Mouse (Mus musculus): ENCODE results near the gene Cntnap1. TPM values are rescaled to one million over a fixed set of nuclear protein-coding genes. Genes with fewer than 3 reads are reported as not detected.
A peak's percentile ranks its signal among the peaks of the same experiment; 100 is the strongest.

Cntnap1 gene
- polyA plus RNA-seq, 1 experiment, result 0.15 TPM

DNA sequence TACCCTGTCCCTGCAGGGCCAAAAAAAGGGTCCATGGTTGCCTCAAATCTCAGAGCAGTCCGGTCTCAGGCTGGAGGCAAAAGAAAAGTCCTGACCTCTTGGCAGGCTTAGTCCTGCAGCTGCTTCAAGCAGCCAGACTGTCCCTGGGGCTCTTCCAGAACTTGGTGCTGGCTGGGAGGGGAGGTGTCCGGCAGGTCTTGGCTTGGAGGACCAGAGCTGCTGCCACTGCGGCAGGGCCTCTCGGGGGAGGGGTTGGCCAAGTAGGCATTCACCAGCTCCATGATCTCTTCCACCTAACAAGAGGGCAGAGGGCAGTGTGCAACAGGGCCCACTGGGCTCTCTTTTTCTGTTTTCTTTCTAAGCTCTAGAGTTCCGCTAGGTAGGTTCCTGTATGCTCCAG is 7.6 kb upstream of the Cntnap1 start:
- no peak for TF ChIP-seq POLR2A (IDR thresholded peaks at IDR 0.05; ENCODE audit: insufficient read depth, low read length)
- TF ChIP-seq EP300 (IDR thresholded peaks at IDR 0.05; ENCODE audit: insufficient read depth, low read depth, low read length), result no peak
- TF ChIP-seq CTCF (IDR thresholded peaks at IDR 0.05; ENCODE audit: low read depth, low read length), result no peak
- H3K27ac ChIP-seq (ENCODE audit: insufficient read depth, low read length), result no peak overlapping the region
- H3K9ac ChIP-seq (ENCODE audit: low read depth, poor library complexity, severe bottlenecking), result no peak overlapping the region
- no peaks in the 10 kb centered on the region for H3K36me3 ChIP-seq (ENCODE audit: control insufficient read depth, insufficient read depth, low read length, poor library complexity, severe bottlenecking)
- H3K27me3 ChIP-seq (ENCODE audit: control insufficient read depth, insufficient read depth, low read length, poor library complexity, severe bottlenecking), result peaks cover 13% of the 10 kb centered on the region
- H3K9me3 ChIP-seq (replicated peaks; ENCODE audit: control insufficient read depth, insufficient read depth, low read length, poor library complexity, severe bottlenecking), result no peaks in the 10 kb centered on the region
- H3K4me3 ChIP-seq (ENCODE audit: low read depth, low read length), result no peak overlapping the region
- no peaks in the 10 kb centered on the region for H3K4me1 ChIP-seq (ENCODE audit: control insufficient read depth, insufficient read depth, low read length)

DNA sequence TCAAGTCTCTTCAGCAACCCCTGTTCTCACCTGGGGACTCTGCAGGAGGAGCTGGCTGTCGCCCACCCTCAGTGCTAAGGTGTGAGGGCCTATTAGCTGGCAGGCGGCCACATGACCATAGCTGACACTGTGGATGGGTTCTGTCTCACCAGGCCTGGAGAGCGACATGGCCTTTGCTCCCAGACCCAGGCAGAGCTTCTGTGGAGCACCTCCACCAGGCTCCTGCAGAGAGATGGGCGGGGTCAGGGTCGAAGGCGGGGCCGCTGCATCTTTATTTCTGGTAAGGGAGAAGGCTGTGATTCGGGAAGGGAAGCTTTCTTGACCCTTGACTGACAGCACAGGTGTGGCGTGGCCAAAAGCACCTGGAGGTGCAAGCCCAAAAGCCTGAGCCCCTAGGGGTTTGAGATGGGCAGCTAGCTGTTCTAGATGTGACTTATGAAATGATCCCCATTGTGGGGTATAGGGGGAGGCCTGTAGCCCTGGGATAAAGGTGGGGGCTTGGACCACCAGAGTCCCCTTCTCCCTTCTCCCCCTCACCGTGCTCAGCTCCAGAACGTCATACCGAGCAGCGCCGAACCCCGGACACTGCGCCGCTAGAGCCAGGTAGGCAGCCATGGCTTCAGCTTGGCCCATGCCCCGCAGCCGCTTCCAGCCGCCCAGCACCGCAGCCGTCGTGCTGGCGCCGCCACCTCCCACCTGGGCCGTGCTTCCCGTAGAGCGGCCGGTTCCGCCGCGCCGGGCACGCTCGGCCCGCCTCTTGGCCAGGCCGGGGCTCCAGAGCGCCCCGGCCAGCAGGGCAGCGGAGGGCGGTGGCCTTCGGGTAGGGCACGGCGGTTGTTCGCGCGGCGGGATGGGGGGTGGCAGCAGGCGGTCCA is 6.6 kb upstream of the Cntnap1 start:
- H3K4me3 ChIP-seq (ENCODE audit: low read depth, low read length), result peak overlapping the region; percentile 45
- TF ChIP-seq EP300 (IDR thresholded peaks at IDR 0.05; ENCODE audit: insufficient read depth, low read depth, low read length) (no peak), POLR2A (IDR thresholded peaks at IDR 0.05; ENCODE audit: insufficient read depth, low read length) (no peak), CTCF (IDR thresholded peaks at IDR 0.05; ENCODE audit: low read depth, low read length) (no peak)
- H3K4me1 ChIP-seq (ENCODE audit: control insufficient read depth, insufficient read depth, low read length), result no peaks in the 10 kb centered on the region
- H3K9ac ChIP-seq (ENCODE audit: low read depth, poor library complexity, severe bottlenecking), result peak overlapping the region; percentile 56
- no peak overlapping the region for H3K27ac ChIP-seq (ENCODE audit: insufficient read depth, low read length)
- no peaks in the 10 kb centered on the region for H3K36me3 ChIP-seq (ENCODE audit: control insufficient read depth, insufficient read depth, low read length, poor library complexity, severe bottlenecking)
- H3K9me3 ChIP-seq (replicated peaks; ENCODE audit: control insufficient read depth, insufficient read depth, low read length, poor library complexity, severe bottlenecking), result no peaks in the 10 kb centered on the region
- H3K27me3 ChIP-seq (ENCODE audit: control insufficient read depth, insufficient read depth, low read length, poor library complexity, severe bottlenecking), result peaks cover 15% of the 10 kb centered on the region

DNA sequence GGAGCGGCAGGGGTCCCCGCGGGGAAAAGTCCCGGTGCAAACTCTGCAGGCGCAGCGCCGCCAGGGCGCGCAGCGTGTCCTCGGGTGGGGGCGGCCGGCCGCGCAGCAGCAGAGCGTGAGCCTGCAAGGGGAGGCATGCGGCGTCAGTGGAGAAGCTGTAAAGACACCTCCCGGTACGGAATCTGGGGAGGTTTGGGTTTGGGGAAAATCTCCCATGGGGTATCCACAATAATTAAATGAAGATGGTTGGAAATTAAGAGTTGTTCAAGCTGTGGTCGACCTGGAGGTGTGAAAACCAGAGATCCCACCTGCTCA is 6.0 kb upstream of the Cntnap1 start:
- Histone ChIP-seq H3K9ac (ENCODE audit: low read depth, poor library complexity, severe bottlenecking) (peak overlapping the region; percentile 56), H3K27me3 (ENCODE audit: control insufficient read depth, insufficient read depth, low read length, poor library complexity, severe bottlenecking) (peaks cover 19% of the 10 kb centered on the region), H3K36me3 (ENCODE audit: control insufficient read depth, insufficient read depth, low read length, poor library complexity, severe bottlenecking) (no peaks in the 10 kb centered on the region), H3K9me3 (replicated peaks; ENCODE audit: control insufficient read depth, insufficient read depth, low read length, poor library complexity, severe bottlenecking) (no peaks in the 10 kb centered on the region), H3K4me3 (ENCODE audit: low read depth, low read length) (peak overlapping the region; percentile 45), H3K27ac (ENCODE audit: insufficient read depth, low read length) (no peak overlapping the region), H3K4me1 (ENCODE audit: control insufficient read depth, insufficient read depth, low read length) (no peaks in the 10 kb centered on the region)
- TF ChIP-seq EP300 (IDR thresholded peaks at IDR 0.05; ENCODE audit: insufficient read depth, low read depth, low read length) (no peak), CTCF (IDR thresholded peaks at IDR 0.05; ENCODE audit: low read depth, low read length) (no peak), POLR2A (IDR thresholded peaks at IDR 0.05; ENCODE audit: insufficient read depth, low read length) (no peak)

DNA sequence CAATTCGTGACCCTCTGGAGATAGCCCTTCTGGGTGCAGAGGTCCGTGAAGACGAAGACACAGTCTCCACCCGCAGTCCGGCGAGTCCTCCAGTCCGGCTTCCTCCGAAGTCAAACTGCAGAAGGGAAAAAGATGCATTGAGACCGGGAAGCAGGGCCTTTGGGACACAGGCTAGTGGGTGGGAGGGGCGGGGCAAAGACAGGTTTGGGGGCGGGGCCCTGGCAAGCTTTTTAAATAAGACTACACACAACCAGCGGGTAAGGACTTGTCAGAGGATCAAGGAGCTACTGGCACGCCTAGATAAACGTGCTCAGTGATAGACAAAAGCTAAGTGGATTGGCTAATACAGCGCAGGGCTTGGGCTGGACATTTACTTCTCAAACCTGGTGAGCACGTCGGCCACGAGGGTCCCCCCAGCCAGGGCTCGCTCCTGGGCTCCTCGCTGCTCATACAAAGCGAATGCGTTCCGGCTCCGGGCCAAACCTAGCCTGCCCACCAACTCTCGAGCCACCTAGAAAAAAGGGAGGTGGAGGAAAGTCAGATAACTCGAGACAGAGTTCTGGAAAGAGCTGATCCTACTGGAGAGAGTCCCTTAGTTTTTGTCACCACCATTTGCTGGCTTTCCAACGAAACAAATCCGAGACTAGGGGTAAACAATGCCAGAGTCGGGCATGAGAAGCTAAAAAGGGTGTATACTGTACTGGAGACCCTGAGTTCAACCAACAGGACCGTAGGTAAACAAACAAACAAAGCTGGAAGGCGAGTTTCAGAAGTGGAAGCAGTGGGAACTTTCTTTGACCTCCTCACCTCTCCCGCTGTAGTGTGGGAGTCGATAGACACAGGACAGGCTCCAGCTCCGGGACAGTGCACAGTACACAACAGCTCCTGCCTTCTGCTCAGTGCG is 5.4 kb upstream of the Cntnap1 start:
- H3K9me3 ChIP-seq (replicated peaks; ENCODE audit: control insufficient read depth, insufficient read depth, low read length, poor library complexity, severe bottlenecking), result no peaks in the 10 kb centered on the region
- no peak overlapping the region for H3K27ac ChIP-seq (ENCODE audit: insufficient read depth, low read length)
- H3K4me1 ChIP-seq (ENCODE audit: control insufficient read depth, insufficient read depth, low read length), result no peaks in the 10 kb centered on the region
- H3K27me3 ChIP-seq (ENCODE audit: control insufficient read depth, insufficient read depth, low read length, poor library complexity, severe bottlenecking), result peaks cover 21% of the 10 kb centered on the region
- no peak for TF ChIP-seq EP300 (IDR thresholded peaks at IDR 0.05; ENCODE audit: insufficient read depth, low read depth, low read length)
- no peak for TF ChIP-seq CTCF (IDR thresholded peaks at IDR 0.05; ENCODE audit: low read depth, low read length)
- TF ChIP-seq POLR2A (IDR thresholded peaks at IDR 0.05; ENCODE audit: insufficient read depth, low read length), result no peak
- H3K9ac ChIP-seq (ENCODE audit: low read depth, poor library complexity, severe bottlenecking), result peak overlapping the region; percentile 56
- no peaks in the 10 kb centered on the region for H3K36me3 ChIP-seq (ENCODE audit: control insufficient read depth, insufficient read depth, low read length, poor library complexity, severe bottlenecking)
- H3K4me3 ChIP-seq (ENCODE audit: low read depth, low read length), result peak overlapping the region; percentile 45

DNA sequence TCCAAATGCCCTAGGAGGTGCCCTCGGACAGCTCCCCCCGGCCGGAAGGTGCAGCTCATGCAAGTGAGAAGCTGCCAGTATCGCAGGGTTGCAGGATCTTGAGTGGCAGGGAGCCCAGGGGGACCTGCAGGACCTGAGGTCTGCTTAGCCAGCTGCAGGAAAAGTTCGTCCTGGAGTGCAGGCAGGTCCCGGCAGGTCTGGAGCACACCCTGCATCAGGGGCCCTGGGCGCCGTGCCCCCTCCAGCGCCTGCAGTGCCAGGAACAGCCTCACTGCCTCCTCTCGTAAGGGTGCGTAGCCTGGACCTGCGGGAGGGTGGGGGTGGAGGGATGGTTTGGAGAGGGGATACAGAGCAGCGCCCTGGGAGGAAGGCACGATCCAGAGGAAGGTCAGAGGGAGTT is 4.0 kb upstream of the Cntnap1 start:
- no peak overlapping the region for H3K4me3 ChIP-seq (ENCODE audit: low read depth, low read length)
- no peak overlapping the region for H3K27ac ChIP-seq (ENCODE audit: insufficient read depth, low read length)
- no peaks in the 10 kb centered on the region for H3K9me3 ChIP-seq (replicated peaks; ENCODE audit: control insufficient read depth, insufficient read depth, low read length, poor library complexity, severe bottlenecking)
- no peaks in the 10 kb centered on the region for H3K4me1 ChIP-seq (ENCODE audit: control insufficient read depth, insufficient read depth, low read length)
- H3K27me3 ChIP-seq (ENCODE audit: control insufficient read depth, insufficient read depth, low read length, poor library complexity, severe bottlenecking), result peaks cover 27% of the 10 kb centered on the region
- H3K9ac ChIP-seq (ENCODE audit: low read depth, poor library complexity, severe bottlenecking), result no peak overlapping the region
- no peaks in the 10 kb centered on the region for H3K36me3 ChIP-seq (ENCODE audit: control insufficient read depth, insufficient read depth, low read length, poor library complexity, severe bottlenecking)
- TF ChIP-seq CTCF (IDR thresholded peaks at IDR 0.05; ENCODE audit: low read depth, low read length) (no peak), EP300 (IDR thresholded peaks at IDR 0.05; ENCODE audit: insufficient read depth, low read depth, low read length) (no peak), POLR2A (IDR thresholded peaks at IDR 0.05; ENCODE audit: insufficient read depth, low read length) (no peak)

Data from ES-Bruce4 (cell line).